Mouse (Mus musculus): ENCODE data around the gene Zhx3. TPM values are rescaled to one million over a fixed set of nuclear protein-coding genes. Genes with fewer than 3 reads are reported as not detected.

The Zhx3 gene
- total and polyA plus RNA-seq, 3 experiments: 7.9 to 36.8 (median 36.7) TPM

- Histone ChIP-seq H3K36me3 (ENCODE audit: control insufficient read depth, insufficient read depth, low read length) (no peaks in the 10 kb centered on the region), H3K9ac (ENCODE audit: low read depth, low read length) (no peak overlapping the region), H3K27me3 (ENCODE audit: control insufficient read depth, insufficient read depth, low read length) (peaks cover 8% of the 10 kb centered on the region), H3K79me2 (replicated peaks; ENCODE audit: control insufficient read depth, insufficient read depth, low read length) (no peaks in the 10 kb centered on the region), H3K4me1 (ENCODE audit: control insufficient read depth, insufficient read depth, low read length) (no peaks in the 10 kb centered on the region), H3K27ac (no peak overlapping the region), H3K4me3 (no peak overlapping the region)
- WGBS: 47% methylated on average over 13 of the region's 13 CpGs
- intact Hi-C loops (cut with DNase I): no loop called here
- TF ChIP-seq CTCF (IDR thresholded peaks at IDR 0.05) (no peak), EP300 (IDR thresholded peaks at IDR 0.05; ENCODE audit: insufficient read depth, low read depth, low read length) (no peak), POLR2A (IDR thresholded peaks at IDR 0.05; ENCODE audit: insufficient read depth, low read depth, low read length) (no peak)
- no peak for DNase-seq
These were observed 43.2 kb upstream of the Zhx3 start for GRCm38 (mm10) chr2:160915821-160916610.

DNA sequence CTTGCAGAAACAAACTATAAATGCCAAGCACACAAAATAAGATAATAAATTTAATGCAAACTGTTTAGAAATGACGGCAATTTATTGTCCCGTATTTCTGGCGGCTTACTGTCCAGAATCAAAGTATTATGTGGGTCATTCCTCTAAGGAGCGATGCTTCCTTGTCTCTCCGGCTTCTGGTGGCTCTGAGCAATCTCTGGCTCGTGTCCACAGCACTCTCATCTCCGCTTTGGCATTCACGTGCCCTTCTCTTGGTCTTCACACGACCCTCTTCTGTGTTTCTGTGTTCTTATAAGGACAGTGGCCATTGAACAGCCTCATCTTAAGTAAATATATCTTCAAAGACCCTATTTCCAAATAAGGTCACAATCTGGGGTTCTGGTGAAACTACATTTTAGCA, 41.9 kb upstream of the Zhx3 start:
- no peak for TF ChIP-seq CTCF (IDR thresholded peaks at IDR 0.05)
- no peak for TF ChIP-seq POLR2A (IDR thresholded peaks at IDR 0.05; ENCODE audit: insufficient read depth, low read depth, low read length)
- TF ChIP-seq EP300 (IDR thresholded peaks at IDR 0.05; ENCODE audit: insufficient read depth, low read depth, low read length): no peak
- peaks cover 8% of the 10 kb centered on the region for H3K27me3 ChIP-seq (ENCODE audit: control insufficient read depth, insufficient read depth, low read length)
- no peak overlapping the region for H3K27ac ChIP-seq
- DNase-seq: no peak
- no peak overlapping the region for H3K9ac ChIP-seq (ENCODE audit: low read depth, low read length)
- no peaks in the 10 kb centered on the region for H3K4me1 ChIP-seq (ENCODE audit: control insufficient read depth, insufficient read depth, low read length)
- intact Hi-C loops (cut with DNase I): no loop called here
- no peaks in the 10 kb centered on the region for H3K79me2 ChIP-seq (replicated peaks; ENCODE audit: control insufficient read depth, insufficient read depth, low read length)
- H3K4me3 ChIP-seq: no peak overlapping the region
- H3K36me3 ChIP-seq (ENCODE audit: control insufficient read depth, insufficient read depth, low read length): no peaks in the 10 kb centered on the region
- 84% methylated on average over 9 of the region's 9 CpGs for WGBS

GRCm38 (mm10) chr2:160912231-160912671, 39.5 kb upstream of the Zhx3 start, which contains the start of gene Emilin3:
Gene Emilin3, minus strand, starts transcription at chr2:160912328.
- no peaks in the 10 kb centered on the region for H3K36me3 ChIP-seq (ENCODE audit: control insufficient read depth, insufficient read depth, low read length)
- no peak for TF ChIP-seq EP300 (IDR thresholded peaks at IDR 0.05; ENCODE audit: insufficient read depth, low read depth, low read length)
- TF ChIP-seq POLR2A (IDR thresholded peaks at IDR 0.05; ENCODE audit: insufficient read depth, low read depth, low read length): no peak
- no peaks in the 10 kb centered on the region for H3K79me2 ChIP-seq (replicated peaks; ENCODE audit: control insufficient read depth, insufficient read depth, low read length)
- peak within 1 kb of the TSS; percentile 37 for H3K4me3 ChIP-seq
- no peak within 1 kb of the TSS for H3K27ac ChIP-seq
- H3K4me1 ChIP-seq (ENCODE audit: control insufficient read depth, insufficient read depth, low read length): no peaks in the 10 kb centered on the region
- DNase-seq: no peak
- intact Hi-C loops (cut with DNase I): no loop called here
- peak within 1 kb of the TSS; percentile 2; the same call in 1 of the 2 replicates for H3K9ac ChIP-seq (ENCODE audit: low read depth, low read length)
- WGBS: 4% methylated on average over 46 of the region's 46 CpGs
- H3K27me3 ChIP-seq (ENCODE audit: control insufficient read depth, insufficient read depth, low read length): peaks cover 8% of the 10 kb centered on the region

DNA sequence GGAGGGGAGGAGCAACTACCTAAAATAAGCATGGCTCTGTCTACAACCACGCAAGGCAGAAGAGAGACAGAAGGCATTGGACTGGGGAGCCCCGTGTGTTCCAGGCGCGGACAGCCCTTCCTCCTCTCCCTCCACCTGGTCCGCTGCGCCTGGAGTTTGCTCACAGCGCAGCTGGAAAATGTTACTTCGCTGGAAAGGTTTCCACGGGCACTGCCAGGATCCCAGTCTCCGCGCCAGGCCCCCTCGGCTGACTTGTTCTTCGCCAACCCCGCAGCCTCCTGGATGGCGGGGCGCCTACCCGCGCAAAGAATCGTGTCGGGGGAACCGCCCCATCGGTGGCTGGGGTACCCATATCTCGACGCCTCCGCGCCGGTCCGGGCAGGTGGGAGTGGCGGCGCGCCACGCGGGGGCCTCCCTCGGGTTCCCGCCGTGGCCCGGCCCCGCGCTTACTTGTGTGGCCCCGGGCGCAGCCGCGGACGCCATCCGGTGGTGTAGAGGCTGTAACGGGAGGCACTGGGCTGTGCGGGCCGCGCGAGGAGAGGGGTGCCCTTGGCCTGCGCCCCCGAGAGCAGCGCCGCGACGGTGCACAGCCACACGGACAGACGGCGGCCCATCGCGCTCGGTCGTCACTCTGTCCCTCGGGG, 38.9 kb upstream of the Zhx3 start:
- intact Hi-C loops (cut with DNase I): no loop called here
- peaks cover 8% of the 10 kb centered on the region for H3K27me3 ChIP-seq (ENCODE audit: control insufficient read depth, insufficient read depth, low read length)
- 2% methylated on average over 62 of the region's 64 CpGs for WGBS
- peak overlapping the region; percentile 37 for H3K4me3 ChIP-seq
- H3K9ac ChIP-seq (ENCODE audit: low read depth, low read length): peak overlapping the region; percentile 2; the same call in 1 of the 2 replicates
- H3K27ac ChIP-seq: no peak overlapping the region
- no peaks in the 10 kb centered on the region for H3K36me3 ChIP-seq (ENCODE audit: control insufficient read depth, insufficient read depth, low read length)
- TF ChIP-seq POLR2A (IDR thresholded peaks at IDR 0.05; ENCODE audit: insufficient read depth, low read depth, low read length): no peak
- no peak for TF ChIP-seq CTCF (IDR thresholded peaks at IDR 0.05)
- no peak for TF ChIP-seq EP300 (IDR thresholded peaks at IDR 0.05; ENCODE audit: insufficient read depth, low read depth, low read length)
- no peaks in the 10 kb centered on the region for H3K79me2 ChIP-seq (replicated peaks; ENCODE audit: control insufficient read depth, insufficient read depth, low read length)
- peak; percentile 16 to 32 for DNase-seq
- H3K4me1 ChIP-seq (ENCODE audit: control insufficient read depth, insufficient read depth, low read length): no peaks in the 10 kb centered on the region

- intact Hi-C loops (cut with DNase I): no loop called here
- TF ChIP-seq POLR2A (IDR thresholded peaks at IDR 0.05; ENCODE audit: insufficient read depth, low read depth, low read length) (no peak), EP300 (IDR thresholded peaks at IDR 0.05; ENCODE audit: insufficient read depth, low read depth, low read length) (no peak), CTCF (IDR thresholded peaks at IDR 0.05) (no peak)
- H3K79me2 ChIP-seq (replicated peaks; ENCODE audit: control insufficient read depth, insufficient read depth, low read length): no peaks in the 10 kb centered on the region
- peaks cover 8% of the 10 kb centered on the region for H3K27me3 ChIP-seq (ENCODE audit: control insufficient read depth, insufficient read depth, low read length)
- no peaks in the 10 kb centered on the region for H3K36me3 ChIP-seq (ENCODE audit: control insufficient read depth, insufficient read depth, low read length)
- WGBS: 86% methylated on average over 5 of the region's 5 CpGs
- H3K4me3 ChIP-seq: no peak overlapping the region
- no peak overlapping the region for H3K9ac ChIP-seq (ENCODE audit: low read depth, low read length)
- DNase-seq: no peak
- peak overlapping the region; percentile 26; the same call in 1 of the 2 replicates for H3K27ac ChIP-seq
- no peaks in the 10 kb centered on the region for H3K4me1 ChIP-seq (ENCODE audit: control insufficient read depth, insufficient read depth, low read length)
These were observed 37.8 kb upstream of the Zhx3 start for GRCm38 (mm10) chr2:160910633-160911032.

DNA sequence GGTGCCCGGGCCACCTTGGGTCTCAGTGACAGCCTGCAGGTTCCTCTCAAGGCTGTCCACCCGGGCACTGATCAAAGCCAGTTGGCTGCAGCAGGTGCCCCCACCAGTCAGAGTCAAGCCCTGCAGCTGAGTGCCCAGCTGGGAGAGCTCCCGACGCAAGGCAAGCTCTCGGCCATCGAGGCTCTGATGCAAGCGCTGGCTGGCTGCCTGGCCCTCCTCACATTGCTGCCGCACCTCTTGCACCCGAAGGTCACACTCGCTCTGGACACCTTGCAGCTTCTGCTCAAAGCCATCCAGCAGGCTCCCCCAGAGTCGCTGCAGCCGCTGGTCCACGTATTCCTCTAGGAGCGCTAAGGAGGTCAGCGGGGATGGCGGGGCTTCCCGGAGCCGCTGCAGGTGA, 35.8 kb upstream of the Zhx3 start:
- TF ChIP-seq POLR2A (IDR thresholded peaks at IDR 0.05; ENCODE audit: insufficient read depth, low read depth, low read length): no peak
- TF ChIP-seq CTCF (IDR thresholded peaks at IDR 0.05): no peak
- no peak for TF ChIP-seq EP300 (IDR thresholded peaks at IDR 0.05; ENCODE audit: insufficient read depth, low read depth, low read length)
- Histone ChIP-seq H3K36me3 (ENCODE audit: control insufficient read depth, insufficient read depth, low read length) (no peaks in the 10 kb centered on the region), H3K27ac (no peak overlapping the region), H3K27me3 (ENCODE audit: control insufficient read depth, insufficient read depth, low read length) (peaks cover 8% of the 10 kb centered on the region), H3K4me1 (ENCODE audit: control insufficient read depth, insufficient read depth, low read length) (no peaks in the 10 kb centered on the region), H3K4me3 (no peak overlapping the region), H3K9ac (ENCODE audit: low read depth, low read length) (no peak overlapping the region), H3K79me2 (replicated peaks; ENCODE audit: control insufficient read depth, insufficient read depth, low read length) (no peaks in the 10 kb centered on the region)
- intact Hi-C loops (cut with DNase I): no loop called here
- DNase-seq: peak in 1 of 2 experiments; percentile 35
- WGBS: 52% methylated on average over 18 of the region's 18 CpGs
